Mouse (Mus musculus) bone marrow, adult 2 months (tissue): ENCODE results near the gene Atg2b.

Experiments
- CTCF ChIP-seq: fragments of 200-500 bp; IDR thresholded peaks from 2 replicates; pipeline ENCODE4 v1.5.1; 2011; ENCODE audit warnings: low read length, control low read depth; ENCODE audit not compliant: control insufficient read depth, insufficient read depth
- POLR2A ChIP-seq: fragments of 200-500 bp; IDR thresholded peaks from 2 replicates; pipeline ENCODE4 v1.6.1; 2011; ENCODE audit warnings: low read depth, mild to moderate bottlenecking, control low read depth, low read length, borderline replicate concordance; ENCODE audit not compliant: control insufficient read depth

GRCm38 (mm10) chr12:105599098-105599497, 85.9 kb downstream of the Atg2b start:
- TF ChIP-seq CTCF (no peak), POLR2A (no peak)
